Mouse (Mus musculus) erythroid progenitor cell, adult 5-6 weeks (primary cell): ENCODE measurements around the gene Hoxd4. TPM values are rescaled to one million over a fixed set of nuclear protein-coding genes. Genes with fewer than 3 reads are reported as not detected.

ENCODE experiments used
- ATAC-seq: replicated peaks from 2 replicates; pipeline ENCODE4 v1.8.0; 2016; ENCODE audit warnings: moderate number of reproducible peaks, mild to moderate bottlenecking, moderate TSS enrichment, inconsistent platforms; ENCODE audit not compliant: poor library complexity, low FRiP score, severe bottlenecking
- total RNA-seq, 2 experiments: library from RNA; stranded (forward) in 1 of 2; stranded (reverse) in 1 of 2; fragments of 150-400 nt in 1 of 2; fragments of 186-747, 209-891 nt in 1 of 2; gene quantifications; 2 replicates each; pipeline versions ENCODE4 v1.2.3 to v1.2.4; 2015 to 2017; ENCODE audit warnings: low replicate concordance in 2 of 2

Hoxd4 gene
- total RNA-seq, 2 experiments from 2014 or later = not detected

- ATAC-seq = no peak
Observed at GRCm38 (mm10) chr2:74691022-74691951, 20.4 kb upstream of the Hoxd4 start, which contains the start of gene Hoxd10. Gene Hoxd10 (plus strand): TSS chr2:74691924.

GRCm38 (mm10) chr2:74691995-74692807, 19.5 kb upstream of the Hoxd4 start:
- ATAC-seq = no peak

- no peak for ATAC-seq
Observed at GRCm38 (mm10) chr2:74692808-74693431, 18.8 kb upstream of the Hoxd4 start.

GRCm38 (mm10) chr2:74693432-74693827, 18.3 kb upstream of the Hoxd4 start:
- ATAC-seq = no peak

GRCm38 (mm10) chr2:74694066-74694465, 17.7 kb upstream of the Hoxd4 start:
- ATAC-seq = no peak

GRCm38 (mm10) chr2:74695383-74695782, 16.3 kb upstream of the Hoxd4 start:
- no peak for ATAC-seq

- no peak for ATAC-seq
Observed at GRCm38 (mm10) chr2:74695813-74696430, 15.8 kb upstream of the Hoxd4 start.

GRCm38 (mm10) chr2:74696442-74697335, 15.0 kb upstream of the Hoxd4 start:
- ATAC-seq = no peak

- ATAC-seq = no peak
Observed at GRCm38 (mm10) chr2:74697567-74698121, 14.1 kb upstream of the Hoxd4 start, which contains the start of gene Hoxd9. Gene Hoxd9 (plus strand): TSS chr2:74697727.

GRCm38 (mm10) chr2:74698201-74699052, 13.3 kb upstream of the Hoxd4 start:
- no peak for ATAC-seq

GRCm38 (mm10) chr2:74699053-74699430, 12.7 kb upstream of the Hoxd4 start:
- no peak for ATAC-seq

- ATAC-seq = no peak
Observed at GRCm38 (mm10) chr2:74699664-74700545, 11.8 kb upstream of the Hoxd4 start.

GRCm38 (mm10) chr2:74700546-74701112, 11.1 kb upstream of the Hoxd4 start:
- no peak for ATAC-seq

- no peak for ATAC-seq
Observed at GRCm38 (mm10) chr2:74701949-74702819, 9.5 kb upstream of the Hoxd4 start.

GRCm38 (mm10) chr2:74702820-74703219, 8.9 kb upstream of the Hoxd4 start:
- no peak for ATAC-seq
